Mouse (Mus musculus): ENCODE results near the gene Rcn2.
A peak's percentile ranks its signal among the peaks of the same experiment; 100 is the strongest.

The Rcn2 gene

GRCm38 (mm10) chr9:56097584-56098298 is 56.1 kb downstream of the Rcn2 start:
- DNase-seq, result no peak

DNA sequence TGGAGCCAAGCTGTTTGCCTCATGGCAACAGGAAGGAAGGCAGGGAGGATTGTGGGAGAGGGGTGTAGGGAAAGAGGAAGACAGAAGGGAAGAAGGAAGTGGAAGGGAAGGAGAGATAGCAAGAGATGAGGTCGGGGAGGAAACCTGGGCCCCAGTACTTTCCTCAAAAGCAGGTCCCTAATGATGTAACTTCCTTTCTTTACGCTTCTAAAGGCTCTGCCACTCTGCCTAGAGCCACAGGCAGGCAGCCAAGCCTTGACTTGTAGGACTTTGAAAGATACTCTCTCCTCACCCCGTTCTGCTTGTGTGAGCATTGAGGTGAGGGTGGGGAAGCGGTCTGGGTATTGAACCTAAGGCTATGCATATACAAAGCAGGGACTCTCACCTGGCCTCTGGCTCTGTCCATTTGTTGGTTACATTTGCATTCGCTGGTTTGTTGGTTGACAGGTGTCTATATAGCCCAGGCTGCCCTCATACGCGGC is 58.4 kb downstream of the Rcn2 start:
- no peak for DNase-seq

GRCm38 (mm10) chr9:56101022-56101421 is 59.4 kb downstream of the Rcn2 start:
- DNase-seq, result no peak

DNA sequence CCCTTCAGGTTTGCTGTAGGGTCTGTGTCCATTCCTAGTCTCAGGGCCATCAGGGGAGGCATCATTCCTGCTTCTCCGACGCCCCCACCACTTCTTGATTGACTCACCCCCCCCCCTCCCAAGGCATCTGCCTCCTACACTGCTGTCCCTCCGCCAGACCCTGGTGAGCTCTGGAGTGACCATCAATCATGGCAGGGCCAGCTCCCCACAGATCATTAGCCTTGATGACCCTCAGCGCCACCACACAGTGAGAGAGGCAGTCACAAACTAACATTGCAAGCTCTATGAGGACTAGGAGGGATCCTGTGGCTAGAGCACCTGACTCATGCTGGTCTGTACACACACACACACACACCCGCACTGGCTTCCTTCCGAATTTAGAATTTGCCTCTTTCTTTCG is 63.3 kb downstream of the Rcn2 start:
- no peak for DNase-seq

- DNase-seq, result no peak
These were observed 64.8 kb downstream of the Rcn2 start for GRCm38 (mm10) chr9:56106274-56107072.

DNA sequence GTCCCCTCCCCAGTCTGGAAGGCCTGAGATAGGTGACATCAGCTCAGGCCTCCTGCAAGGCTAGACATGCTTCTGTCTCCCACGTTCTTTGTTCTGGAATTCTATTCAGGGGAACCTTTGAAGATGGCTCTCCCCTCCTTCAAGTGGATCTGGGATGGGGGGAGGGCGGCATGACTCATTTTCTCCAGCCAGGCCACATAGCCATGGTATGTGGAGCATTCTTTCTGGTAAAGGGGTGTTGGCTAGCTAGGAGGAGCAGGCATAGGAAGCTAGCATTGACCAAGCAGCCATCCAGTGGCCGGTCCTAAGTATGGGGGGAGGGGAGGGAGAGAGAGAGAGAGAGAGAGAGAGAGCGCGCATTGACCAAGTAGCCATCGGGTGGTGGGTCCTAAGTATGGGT is 65.9 kb downstream of the Rcn2 start:
- no peak for DNase-seq

DNA sequence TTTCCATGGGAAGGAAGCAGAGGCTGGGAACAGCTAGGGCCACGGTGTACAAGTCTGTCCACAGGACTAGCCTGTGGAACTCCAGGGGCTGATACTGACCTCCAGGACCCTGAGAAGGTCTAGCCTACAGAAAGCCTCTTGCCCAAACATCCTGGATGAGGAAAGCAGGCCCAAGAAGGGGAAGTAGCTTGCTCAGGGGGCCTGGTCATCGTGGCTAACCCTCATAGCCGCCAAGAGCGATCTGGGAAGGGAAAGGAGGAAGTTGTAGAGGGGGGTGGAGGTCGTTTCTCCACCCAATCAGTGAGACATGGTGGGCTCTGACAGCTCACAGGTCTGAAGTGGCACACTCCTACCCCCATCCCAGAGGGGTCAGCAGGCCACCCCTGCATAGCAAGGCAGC is 66.5 kb downstream of the Rcn2 start:
- peak; percentile 36 for DNase-seq
